Mouse (Mus musculus) liver, embryonic 11.5 days (tissue): Measurements from ENCODE around the gene Cby1. TPM values are rescaled to one million over a fixed set of nuclear protein-coding genes. Genes with fewer than 3 reads are reported as not detected.
A peak's percentile ranks its signal among the peaks of the same experiment; 100 is the strongest.

Experiments used
- ATAC-seq: fragments of 200-750 bp; cut with Nextera tagmentation; replicated peaks from 2 replicates; pipeline ENCODE4 v1.8.0; 2017; ENCODE audit warnings: moderate number of reproducible peaks, mild to moderate bottlenecking, moderate TSS enrichment, moderate library complexity; ENCODE audit not compliant: low FRiP score
- DNase-seq: peaks from one replicate; pipeline ENCODE4 v3.0.0-alpha.2; 2017; ENCODE audit warnings: low spot score
- H3K27ac ChIP-seq: fragments of 300-500 bp; sonication (generic); 2 replicates; pipeline ENCODE4 v1.5.1; 2014; ENCODE audit warnings: mild to moderate bottlenecking, low read depth, low read length, control low read depth
- H3K27me3 ChIP-seq: fragments of 300-500 bp; sonication (generic); replicated peaks from 2 replicates; pipeline ENCODE4 v1.6.1; 2014; ENCODE audit warnings: low read length, mixed read lengths; ENCODE audit not compliant: control insufficient read depth, insufficient read depth
- H3K36me3 ChIP-seq: fragments of 300-500 bp; sonication (generic); 2 replicates; pipeline ENCODE4 v1.6.1; 2014; ENCODE audit warnings: mild to moderate bottlenecking, low read length, moderate library complexity, mixed read lengths; ENCODE audit not compliant: control insufficient read depth, insufficient read depth
- H3K4me1 ChIP-seq: fragments of 300-500 bp; sonication (generic); replicated peaks from 2 replicates; pipeline ENCODE4 v1.6.1; 2014; ENCODE audit warnings: low read length, mixed read lengths; ENCODE audit not compliant: control insufficient read depth, insufficient read depth
- H3K4me2 ChIP-seq: fragments of 300-500 bp; sonication (generic); 2 replicates; pipeline ENCODE4 v1.6.1; 2014; ENCODE audit warnings: mild to moderate bottlenecking, control low read depth, moderate library complexity
- H3K4me3 ChIP-seq: fragments of 300-500 bp; sonication (generic); 2 replicates; pipeline ENCODE4 v1.5.1; 2014; ENCODE audit warnings: low read depth, low read length, control low read depth
- H3K9ac ChIP-seq: fragments of 300-500 bp; sonication (generic); 2 replicates; pipeline ENCODE4 v1.6.1; 2014; ENCODE audit warnings: low read depth, low read length, control low read depth
- H3K9me3 ChIP-seq: fragments of 300-500 bp; sonication (generic); 2 replicates; pipeline ENCODE4 v1.6.1; 2016; ENCODE audit warnings: low read length, inconsistent platforms, mixed read lengths; ENCODE audit not compliant: control insufficient read depth
- WGBS: fragments of 180-500 bp; shearing (Covaris S2); extraction: QIAGEN DNeasy Blood & Tissue Kit; methylation state at CpG from one replicate; pipeline ENCODE4 v1.1.7; 2014; 5-methylcytosine and 5-hydroxymethylcytosine counted together
- polyA plus RNA-seq: library from polyadenylated mRNA; unstranded; fragments of >200 nt; fragmentation: Nextera tagmentation; extraction: Ambion mirVana; gene quantifications from 2 replicates; pipeline ENCODE4 v1.2.1, GENCODE M21; 2014

Gene Cby1
- polyA plus RNA-seq, 1 experiment from 2014 or later = 32.9 TPM

GRCm38 (mm10) chr15:79690426-79691022, 31.5 kb downstream of the Cby1 start, which contains the start of gene Gtpbp1:
Gtpbp1 (plus strand) TSS chr15:79690845.
- Histone ChIP-seq H3K4me1 (peaks cover 58% of the 10 kb centered on the region), H3K9me3 (no peaks in the 10 kb centered on the region), H3K4me2 (peak within 1 kb of the TSS; percentile 91), H3K9ac (peak within 1 kb of the TSS; percentile 99), H3K27me3 (no peaks in the 10 kb centered on the region), H3K4me3 (peak within 1 kb of the TSS; percentile 97), H3K36me3 (0 out of 2 replicates have a peak, but pooled peaks cover 2% of the 10 kb centered on the region), H3K27ac (peak within 1 kb of the TSS; percentile 89)
- ATAC-seq = peak; percentile 89
- under 1% methylated on average over 45 of the region's 45 CpGs for WGBS
- peak; percentile 91 for DNase-seq

- H3K4me1 ChIP-seq = peaks cover 58% of the 10 kb centered on the region
Observed at GRCm38 (mm10) chr15:79691023-79691508, 32.1 kb downstream of the Cby1 start.

GRCm38 (mm10) chr15:79692334-79692733, 33.3 kb downstream of the Cby1 start:
- WGBS = 82% methylated on average over 5 of the region's 5 CpGs
- Histone ChIP-seq H3K4me2 (peak overlapping the region; percentile 91), H3K9ac (no peak overlapping the region; the same call in 1 of the 2 replicates), H3K27ac (0 out of 2 replicates have a peak overlapping the region, but pooled peaks have one; percentile 98), H3K4me3 (peak overlapping the region; percentile 97), H3K27me3 (no peaks in the 10 kb centered on the region), H3K9me3 (no peaks in the 10 kb centered on the region), H3K4me1 (peaks cover 67% of the 10 kb centered on the region), H3K36me3 (peaks cover 2% of the 10 kb centered on the region; the same call in 1 of the 2 replicates)
- ATAC-seq (no peak), DNase-seq (no peak)

More at GRCm38 (mm10) chr15:79691023-79691508, 32.1 kb downstream of the Cby1 start:
- H3K4me2 ChIP-seq = peak overlapping the region; percentile 91
- H3K36me3 ChIP-seq = 0 out of 2 replicates have a peak, but pooled peaks cover 2% of the 10 kb centered on the region
- DNase-seq (peak; percentile 53), ATAC-seq (no peak)
- H3K27me3 ChIP-seq = no peaks in the 10 kb centered on the region
- H3K4me3 ChIP-seq = peak overlapping the region; percentile 97
- no peaks in the 10 kb centered on the region for H3K9me3 ChIP-seq
- under 1% methylated on average over 51 of the region's 53 CpGs for WGBS
- H3K9ac ChIP-seq = peak overlapping the region; percentile 99
- peak overlapping the region; percentile 89 for H3K27ac ChIP-seq

DNA sequence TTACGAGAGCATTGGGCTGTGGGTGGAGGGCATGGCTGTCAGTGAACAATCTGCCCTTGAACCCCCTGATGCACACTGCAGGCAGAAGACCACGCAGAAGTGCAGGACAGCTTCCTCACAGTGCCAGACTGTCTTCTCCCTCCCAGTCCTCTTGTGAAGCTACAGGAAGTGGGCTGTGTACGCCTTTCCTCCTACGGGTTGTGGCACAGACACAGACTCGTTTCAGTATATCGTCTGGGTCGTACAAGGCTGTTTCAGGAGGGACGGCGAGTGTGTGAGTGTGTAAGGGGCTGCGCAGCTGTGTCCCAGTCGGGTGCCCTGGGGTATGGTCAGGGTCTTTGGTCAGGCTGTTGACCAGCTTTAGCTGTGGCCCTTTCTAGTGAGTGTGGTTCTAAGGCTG, 34.7 kb downstream of the Cby1 start:
- peaks cover 5% of the 10 kb centered on the region; the same call in 1 of the 2 replicates for H3K36me3 ChIP-seq
- peak overlapping the region; percentile 97 for H3K4me3 ChIP-seq
- ATAC-seq (no peak), DNase-seq (peak; percentile 40)
- H3K9ac ChIP-seq = peak overlapping the region; percentile 64
- H3K27me3 ChIP-seq = no peaks in the 10 kb centered on the region
- 46% methylated on average over 11 of the region's 11 CpGs for WGBS
- peak overlapping the region; percentile 98 for H3K27ac ChIP-seq
- peaks cover 67% of the 10 kb centered on the region for H3K4me1 ChIP-seq
- H3K9me3 ChIP-seq = no peaks in the 10 kb centered on the region
- H3K4me2 ChIP-seq = peak overlapping the region; percentile 91

DNA sequence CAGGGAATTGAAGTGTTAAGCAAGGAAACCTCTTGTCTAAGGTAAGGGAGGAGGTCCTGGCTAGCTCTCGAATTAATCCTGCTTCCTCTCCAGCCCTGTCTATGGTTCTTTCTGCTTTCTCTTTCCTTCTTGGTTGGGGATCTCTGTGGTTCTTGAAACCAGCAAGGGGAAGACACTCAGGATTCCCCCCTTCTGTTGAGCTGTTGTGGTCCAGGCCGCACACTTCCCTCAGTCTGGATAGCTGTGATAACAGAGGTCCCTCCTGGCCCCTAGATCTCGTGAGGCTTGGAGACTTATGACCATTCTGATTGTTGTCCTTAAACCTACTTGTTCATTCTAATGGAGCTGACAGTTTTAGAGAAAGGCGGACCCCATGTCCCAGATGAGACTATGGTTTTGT, 35.5 kb downstream of the Cby1 start:
- H3K9me3 ChIP-seq = no peaks in the 10 kb centered on the region
- H3K9ac ChIP-seq = peak overlapping the region; percentile 64

GRCm38 (mm10) chr15:79695516-79695915, 36.5 kb downstream of the Cby1 start:
- peak; percentile 76 for ATAC-seq
- H3K27ac ChIP-seq = peak overlapping the region; percentile 98
- H3K9me3 ChIP-seq = no peaks in the 10 kb centered on the region
- H3K4me3 ChIP-seq = peak overlapping the region; percentile 97
- peak overlapping the region; percentile 58; the same call in 1 of the 2 replicates for H3K9ac ChIP-seq
- no peaks in the 10 kb centered on the region for H3K27me3 ChIP-seq
- H3K4me2 ChIP-seq = peak overlapping the region; percentile 91
- H3K36me3 ChIP-seq = peaks cover 9% of the 10 kb centered on the region; the same call in 1 of the 2 replicates
- no peak for DNase-seq
- peaks cover 59% of the 10 kb centered on the region for H3K4me1 ChIP-seq
- 21% methylated on average over 3 of the region's 3 CpGs for WGBS

More for the DNA sequence above, 35.5 kb downstream of the Cby1 start:
- peak overlapping the region; percentile 97 for H3K4me3 ChIP-seq
- ATAC-seq (peak; percentile 47), DNase-seq (peak; percentile 46)
- no peaks in the 10 kb centered on the region for H3K27me3 ChIP-seq
- peak overlapping the region; percentile 98 for H3K27ac ChIP-seq
- peaks cover 9% of the 10 kb centered on the region; the same call in 1 of the 2 replicates for H3K36me3 ChIP-seq
- H3K4me1 ChIP-seq = peaks cover 61% of the 10 kb centered on the region
- 52% methylated on average over 4 of the region's 4 CpGs for WGBS
- H3K4me2 ChIP-seq = peak overlapping the region; percentile 91

DNA sequence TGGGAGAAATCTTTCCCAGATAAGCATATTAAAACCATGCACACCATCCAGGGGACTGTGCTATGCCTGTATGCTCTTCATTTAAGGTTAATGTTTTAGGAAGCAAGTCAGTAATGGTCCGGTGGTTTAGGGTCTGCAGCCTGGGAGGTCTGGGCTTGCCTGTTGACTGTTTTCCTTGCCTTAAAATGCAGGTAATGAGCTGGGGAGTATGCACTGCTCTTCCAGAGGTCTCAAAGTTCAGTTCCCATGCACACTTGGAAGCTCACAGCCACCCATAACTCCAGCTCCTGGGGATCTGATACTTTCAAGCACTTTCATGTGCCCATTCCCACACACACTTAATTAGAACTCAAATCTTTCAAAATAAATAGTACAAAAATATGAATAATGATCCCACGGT, 37.5 kb downstream of the Cby1 start:
- H3K4me2 ChIP-seq = peak overlapping the region; percentile 91
- no peak overlapping the region for H3K9ac ChIP-seq
- H3K4me1 ChIP-seq = peaks cover 58% of the 10 kb centered on the region
- no peak for DNase-seq
- H3K27me3 ChIP-seq = no peaks in the 10 kb centered on the region
- H3K36me3 ChIP-seq = peaks cover 9% of the 10 kb centered on the region; the same call in 1 of the 2 replicates
- WGBS = 88% methylated on average over 2 of the region's 2 CpGs
- no peak overlapping the region for H3K4me3 ChIP-seq
- H3K9me3 ChIP-seq = no peaks in the 10 kb centered on the region
- no peak overlapping the region; the same call in 1 of the 2 replicates for H3K27ac ChIP-seq
- no peak for ATAC-seq

- Histone ChIP-seq H3K4me2 (no peak overlapping the region; the same call in 1 of the 2 replicates), H3K4me3 (no peak overlapping the region), H3K4me1 (peaks cover 53% of the 10 kb centered on the region), H3K9ac (no peak overlapping the region), H3K27ac (no peak overlapping the region), H3K27me3 (no peaks in the 10 kb centered on the region), H3K9me3 (no peaks in the 10 kb centered on the region), H3K36me3 (peaks cover 9% of the 10 kb centered on the region; the same call in 1 of the 2 replicates)
- no peak for ATAC-seq
- 81% methylated on average over 6 of the region's 6 CpGs for WGBS
- DNase-seq = no peak
Observed at GRCm38 (mm10) chr15:79697011-79697410, 38.0 kb downstream of the Cby1 start.
